Mouse (Mus musculus) stomach, embryonic 14.5 days (tissue): ENCODE measurements around the gene Hapln2. TPM values are rescaled to one million over a fixed set of nuclear protein-coding genes. Genes with fewer than 3 reads are reported as not detected.

Experiments
- ATAC-seq: fragments of 200-750 bp; cut with Nextera tagmentation; 2 replicates; pipeline ENCODE4 v1.8.0; 2017; ENCODE audit warnings: low read depth, moderate TSS enrichment; ENCODE audit not compliant: insufficient number of reproducible peaks, insufficient read depth, low FRiP score
- H3K27ac ChIP-seq: fragments of 300-500 bp; sonication (generic); 2 replicates; pipeline ENCODE4 v1.5.1; 2014; ENCODE audit warnings: mild to moderate bottlenecking, low read length, moderate library complexity, mixed read lengths
- H3K27me3 ChIP-seq: fragments of 300-500 bp; sonication (generic); 2 replicates; pipeline ENCODE4 v1.6.1; 2014; ENCODE audit warnings: low read length, control low read depth, mixed read lengths; ENCODE audit not compliant: control insufficient read depth, insufficient read depth
- H3K36me3 ChIP-seq: fragments of 300-500 bp; sonication (generic); 2 replicates; pipeline ENCODE4 v1.6.1; 2014; ENCODE audit warnings: mild to moderate bottlenecking, control low read depth, low read length, moderate library complexity, mixed read lengths; ENCODE audit not compliant: control insufficient read depth, insufficient read depth
- H3K4me1 ChIP-seq: fragments of 300-500 bp; sonication (generic); 2 replicates; pipeline ENCODE4 v1.6.1; 2014; ENCODE audit warnings: low read length, control low read depth, mixed read lengths; ENCODE audit not compliant: control insufficient read depth, insufficient read depth
- H3K4me2 ChIP-seq: fragments of 300-500 bp; sonication (generic); replicated peaks from 2 replicates; pipeline ENCODE4 v1.6.1; 2014; ENCODE audit warnings: low read depth, low read length, control low read depth
- H3K4me3 ChIP-seq: fragments of 300-500 bp; sonication (generic); 2 replicates; pipeline ENCODE4 v1.5.1; 2014; ENCODE audit warnings: low read depth, low read length, control low read depth
- H3K9ac ChIP-seq: fragments of 300-500 bp; sonication (generic); replicated peaks from 2 replicates; pipeline ENCODE4 v1.6.1; 2014; ENCODE audit warnings: low read depth, mild to moderate bottlenecking, control low read depth, low read length, moderate library complexity, mixed read lengths
- H3K9me3 ChIP-seq: fragments of 300-500 bp; sonication (generic); 2 replicates; pipeline ENCODE4 v1.6.1; 2016; ENCODE audit warnings: low read depth, low read length, control low read depth; ENCODE audit not compliant: control insufficient read depth
- WGBS: fragments of 180-500 bp; shearing (Covaris S2); extraction: QIAGEN DNeasy Blood & Tissue Kit; methylation state at CpG from one replicate; pipeline ENCODE4 v1.1.7; 2014; 5-methylcytosine and 5-hydroxymethylcytosine counted together
- polyA plus RNA-seq: library from polyadenylated mRNA; unstranded; fragments of >200 nt; fragmentation: Nextera tagmentation; extraction: Ambion mirVana; gene quantifications from 2 replicates; pipeline ENCODE4 v1.2.1, GENCODE M21; 2014

Hapln2 gene
- polyA plus RNA-seq, 1 experiment from 2014 or later = 0.26 TPM

- no peak for ATAC-seq
- Histone ChIP-seq H3K27me3 (peaks cover 9% of the 10 kb centered on the region; the same call in 1 of the 2 replicates), H3K9ac (no peak overlapping the region), H3K4me2 (no peak overlapping the region), H3K4me3 (no peak overlapping the region), H3K9me3 (no peaks in the 10 kb centered on the region), H3K4me1 (peaks cover 58% of the 10 kb centered on the region), H3K27ac (peak overlapping the region; percentile 61; the same call in 1 of the 2 replicates), H3K36me3 (no peaks in the 10 kb centered on the region)
- 37% methylated on average over 12 of the region's 12 CpGs for WGBS
These were observed 41.7 kb downstream of the Hapln2 start for GRCm38 (mm10) chr3:87985505-87986320.

- whole genome bisulfite sequencing = 31% methylated on average over 3 of the region's 3 CpGs
- H3K4me3 ChIP-seq = no peak overlapping the region
- no peak overlapping the region for H3K4me2 ChIP-seq
- no peaks in the 10 kb centered on the region for H3K9me3 ChIP-seq
- no peaks in the 10 kb centered on the region for H3K36me3 ChIP-seq
- no peak for ATAC-seq
- no peak overlapping the region for H3K9ac ChIP-seq
- peaks cover 6% of the 10 kb centered on the region; the same call in 1 of the 2 replicates for H3K27me3 ChIP-seq
- H3K4me1 ChIP-seq = peaks cover 58% of the 10 kb centered on the region
- H3K27ac ChIP-seq = peak overlapping the region; percentile 94
These were observed 43.3 kb downstream of the Hapln2 start for GRCm38 (mm10) chr3:87984094-87984493.

DNA sequence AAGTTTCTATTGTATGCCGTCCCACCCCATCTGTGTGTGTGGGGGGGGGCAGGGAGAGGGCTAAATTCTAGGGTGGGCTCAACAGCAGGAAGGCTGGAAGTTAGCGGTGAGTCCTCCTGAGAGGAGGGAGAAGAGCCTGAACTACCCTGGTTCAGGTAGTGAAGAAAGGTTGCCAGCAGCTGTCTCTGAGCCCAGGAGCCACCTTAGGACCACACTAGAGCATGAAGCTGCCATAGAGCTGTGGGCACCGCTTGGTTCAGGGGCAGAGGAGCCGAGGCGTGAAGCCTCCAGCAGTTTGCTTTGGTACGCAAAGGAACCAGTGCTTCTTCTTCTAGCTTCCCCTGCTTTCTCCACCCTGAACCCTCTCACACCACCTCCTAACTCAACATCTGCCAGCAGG, 43.8 kb downstream of the Hapln2 start:
- H3K36me3 ChIP-seq = no peaks in the 10 kb centered on the region
- peak overlapping the region; percentile 32 for H3K4me2 ChIP-seq
- no peak overlapping the region for H3K4me3 ChIP-seq
- no peak for ATAC-seq
- peaks cover 2% of the 10 kb centered on the region; the same call in 1 of the 2 replicates for H3K27me3 ChIP-seq
- H3K9me3 ChIP-seq = no peaks in the 10 kb centered on the region
- H3K9ac ChIP-seq = no peak overlapping the region
- WGBS = 41% methylated on average over 6 of the region's 6 CpGs
- H3K27ac ChIP-seq = peak overlapping the region; percentile 94
- H3K4me1 ChIP-seq = peaks cover 58% of the 10 kb centered on the region

DNA sequence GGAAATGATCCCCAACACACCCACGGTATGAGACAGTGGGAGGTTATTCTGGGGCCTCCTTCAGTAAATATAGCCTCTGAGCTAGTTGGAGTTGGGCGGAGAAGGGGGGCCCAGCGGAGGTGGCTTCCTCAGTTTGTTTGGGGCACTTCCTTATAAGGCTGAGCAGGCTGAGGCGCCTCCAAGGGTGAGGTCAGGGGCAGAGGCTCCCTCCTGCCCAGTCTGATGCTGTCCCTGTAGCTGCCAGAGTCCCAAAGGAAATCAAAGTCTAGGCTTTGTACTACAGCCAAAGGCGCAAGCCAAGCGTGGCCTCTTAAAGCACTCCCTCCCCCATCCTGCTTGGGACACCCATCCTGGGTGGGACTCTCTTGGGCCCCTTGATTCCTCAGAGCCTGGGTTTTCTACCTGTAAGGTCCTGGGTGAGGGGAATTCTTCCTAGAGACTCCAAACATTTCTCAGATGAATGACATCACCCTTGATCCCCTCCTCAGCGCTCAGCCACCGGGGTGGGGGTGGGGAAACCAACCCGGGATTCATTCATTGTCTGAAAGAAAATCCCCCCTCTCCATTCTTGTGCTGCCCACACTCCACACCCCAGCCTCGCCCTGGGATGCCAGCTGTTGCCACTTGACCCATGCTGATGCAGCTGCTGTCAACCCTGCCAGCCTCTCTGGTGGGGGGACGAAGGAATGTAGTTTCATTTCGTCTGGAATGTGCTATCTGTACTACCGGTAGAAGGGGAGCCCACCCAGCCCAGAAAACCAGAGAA, 44.4 kb downstream of the Hapln2 start:
- H3K4me3 ChIP-seq = no peak overlapping the region
- peak overlapping the region; percentile 94 for H3K27ac ChIP-seq
- ATAC-seq = peak; percentile 59; the same call in 1 of the 2 replicates
- no peaks in the 10 kb centered on the region for H3K27me3 ChIP-seq
- H3K9me3 ChIP-seq = no peaks in the 10 kb centered on the region
- H3K9ac ChIP-seq = 0 out of 2 replicates have a peak overlapping the region, but pooled peaks have one; percentile 0
- H3K4me2 ChIP-seq = peak overlapping the region; percentile 32
- H3K4me1 ChIP-seq = peaks cover 53% of the 10 kb centered on the region
- no peaks in the 10 kb centered on the region for H3K36me3 ChIP-seq
- WGBS = 2% methylated on average over 13 of the region's 13 CpGs

DNA sequence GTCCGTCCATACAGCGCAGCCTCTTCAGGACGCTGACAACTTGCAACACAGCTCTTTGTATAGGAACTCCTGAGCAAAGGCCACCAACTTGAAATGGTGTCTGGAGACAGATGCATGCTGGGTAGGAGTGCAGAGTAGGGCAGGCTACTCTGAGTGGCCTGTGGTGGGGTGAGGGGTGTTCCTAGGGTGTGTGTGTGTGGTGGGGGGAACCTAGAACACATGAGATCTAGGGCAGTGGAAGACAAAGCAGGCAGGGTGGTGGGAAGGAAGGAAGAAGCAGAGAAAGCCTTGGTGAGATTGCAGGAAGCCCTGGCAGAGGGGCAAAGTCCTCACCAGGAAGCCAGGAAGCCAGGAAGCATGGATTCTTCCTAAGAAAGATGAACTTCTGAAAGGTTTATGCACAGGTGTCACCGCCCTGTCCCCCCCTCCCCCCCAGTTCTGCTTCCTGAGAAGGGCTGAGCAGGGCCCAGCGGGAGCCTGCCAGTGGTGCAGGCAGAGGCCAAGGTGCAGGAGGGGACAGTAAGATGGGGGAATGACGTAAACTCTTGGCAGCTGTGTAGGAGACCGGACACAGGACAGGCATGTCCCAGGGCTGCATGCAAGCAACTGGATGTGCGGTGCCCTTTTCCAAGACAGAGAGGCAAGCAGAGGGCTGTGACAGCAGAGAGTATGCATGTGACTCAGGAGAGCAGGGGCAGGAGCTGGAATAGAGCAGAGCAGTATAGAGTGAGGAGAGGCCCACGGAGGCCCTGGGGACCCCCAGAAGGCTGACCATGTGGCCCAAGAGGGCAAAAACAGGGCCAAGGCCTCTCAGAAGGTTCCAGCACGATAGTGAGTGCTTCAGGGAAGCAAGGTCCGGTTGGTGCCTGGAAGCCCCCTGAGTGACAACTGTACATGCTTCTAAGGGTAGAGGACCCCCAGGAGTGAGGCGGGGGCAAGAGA, 45.2 kb downstream of the Hapln2 start:
- Histone ChIP-seq H3K9ac (0 out of 2 replicates have a peak overlapping the region, but pooled peaks have one; percentile 0), H3K36me3 (no peaks in the 10 kb centered on the region; the same call in 1 of the 2 replicates), H3K4me3 (no peak overlapping the region), H3K4me2 (peak overlapping the region; percentile 32), H3K27ac (peak overlapping the region; percentile 94), H3K27me3 (no peaks in the 10 kb centered on the region), H3K4me1 (peaks cover 46% of the 10 kb centered on the region), H3K9me3 (no peaks in the 10 kb centered on the region)
- WGBS = 28% methylated on average over 12 of the region's 12 CpGs
- ATAC-seq = 0 out of 2 replicates have a peak, but pooled peaks have one; percentile 11

DNA sequence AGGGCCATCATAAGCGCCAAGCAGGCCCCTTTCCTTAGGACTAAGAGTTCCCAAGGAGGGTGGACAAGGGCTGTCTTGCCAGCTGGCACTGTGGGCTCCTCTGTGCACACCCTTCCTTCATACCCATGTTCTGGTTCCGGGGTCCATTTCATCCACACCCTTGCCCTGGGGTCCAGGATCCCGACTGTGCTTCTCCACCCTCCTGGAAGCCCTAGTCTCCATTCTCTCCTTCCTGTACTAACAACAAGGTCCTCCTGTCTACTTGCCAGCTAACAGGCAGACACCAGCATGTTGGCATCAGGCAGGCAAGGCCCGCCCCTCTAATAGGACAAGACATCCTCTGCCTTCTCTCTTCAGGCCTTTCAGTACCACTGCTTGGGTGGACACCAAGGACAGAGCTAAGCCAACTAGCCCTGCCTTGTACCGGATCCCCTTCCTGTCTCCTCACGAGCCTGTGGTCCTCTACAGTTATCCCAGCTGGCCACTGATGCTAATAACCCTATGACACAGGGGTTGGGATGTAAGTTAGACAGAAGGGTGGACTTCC, 46.1 kb downstream of the Hapln2 start:
- Histone ChIP-seq H3K4me3 (no peak overlapping the region), H3K27me3 (no peaks in the 10 kb centered on the region), H3K4me2 (no peak overlapping the region), H3K36me3 (no peaks in the 10 kb centered on the region; the same call in 1 of the 2 replicates), H3K27ac (peak overlapping the region; percentile 94; the same call in 1 of the 2 replicates), H3K9me3 (no peaks in the 10 kb centered on the region), H3K4me1 (peaks cover 42% of the 10 kb centered on the region), H3K9ac (no peak overlapping the region)
- ATAC-seq = no peak
- WGBS = 80% methylated on average over 6 of the region's 6 CpGs

GRCm38 (mm10) chr3:87980728-87981127, 46.7 kb downstream of the Hapln2 start:
- H3K27ac ChIP-seq = no peak overlapping the region
- no peaks in the 10 kb centered on the region for H3K27me3 ChIP-seq
- no peaks in the 10 kb centered on the region; the same call in 1 of the 2 replicates for H3K36me3 ChIP-seq
- no peak overlapping the region for H3K4me3 ChIP-seq
- H3K9ac ChIP-seq = no peak overlapping the region
- H3K9me3 ChIP-seq = no peaks in the 10 kb centered on the region
- 59% methylated on average over 5 of the region's 5 CpGs for WGBS
- no peak overlapping the region for H3K4me2 ChIP-seq
- ATAC-seq = no peak
- H3K4me1 ChIP-seq = peaks cover 37% of the 10 kb centered on the region
